Mouse (Mus musculus): ENCODE data around the gene Cdyl2. TPM values are rescaled to one million over a fixed set of nuclear protein-coding genes. Genes with fewer than 3 reads are reported as not detected.

Cdyl2 gene
- total RNA-seq, 2 experiments from 2014 or later = 0.45 TPM; not detected in 1

DNA sequence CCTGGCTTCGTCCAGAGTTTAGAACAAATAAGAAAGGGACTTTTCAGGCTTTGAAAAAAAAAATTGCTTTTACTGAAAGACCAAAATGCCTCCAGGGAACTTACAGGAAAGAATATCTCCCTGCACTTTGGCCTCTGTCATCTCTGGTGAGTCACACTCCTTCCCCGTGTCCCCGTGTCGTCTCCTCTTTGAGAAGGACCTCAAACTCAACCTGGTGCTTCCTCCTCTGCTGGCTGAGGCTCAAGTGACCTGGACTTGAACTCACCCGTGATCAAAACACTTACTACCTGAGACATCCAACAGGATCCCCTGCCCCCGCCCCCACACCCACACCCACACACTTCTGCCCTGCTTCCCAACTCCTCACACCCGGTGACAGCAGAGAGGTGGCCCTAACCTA, 103.8 kb downstream of the Cdyl2 start:
- ATAC-seq (replicated peaks; ENCODE audit: low FRiP score, poor library complexity, severe bottlenecking) = no peak

GRCm38 (mm10) chr8:116627854-116628479, 104.8 kb downstream of the Cdyl2 start:
- ATAC-seq (replicated peaks; ENCODE audit: low FRiP score, poor library complexity, severe bottlenecking) = no peak

DNA sequence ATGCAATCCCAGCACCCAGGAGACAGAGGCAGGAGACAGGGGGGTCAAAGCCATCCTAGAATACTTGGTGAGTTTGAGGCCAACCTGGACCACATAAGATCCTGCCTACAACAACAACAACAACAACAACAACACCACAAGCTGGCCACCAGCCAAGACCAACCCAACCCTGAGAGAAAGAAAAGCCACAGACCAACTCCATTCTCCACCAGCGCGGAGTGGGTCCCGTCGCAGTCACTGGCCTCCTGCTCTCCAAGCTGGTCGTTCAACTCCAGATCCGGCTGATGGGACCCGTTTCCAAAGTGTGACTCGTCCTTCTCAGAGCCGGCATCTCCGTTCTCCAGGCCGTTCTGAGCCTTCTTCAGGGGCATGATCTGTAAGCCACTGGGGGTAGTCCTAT, 109.2 kb downstream of the Cdyl2 start:
- ATAC-seq (replicated peaks; ENCODE audit: low FRiP score, poor library complexity, severe bottlenecking) = no peak

GRCm38 (mm10) chr8:116622326-116622725, 110.5 kb downstream of the Cdyl2 start:
- no peak for ATAC-seq (replicated peaks; ENCODE audit: low FRiP score, poor library complexity, severe bottlenecking)

DNA sequence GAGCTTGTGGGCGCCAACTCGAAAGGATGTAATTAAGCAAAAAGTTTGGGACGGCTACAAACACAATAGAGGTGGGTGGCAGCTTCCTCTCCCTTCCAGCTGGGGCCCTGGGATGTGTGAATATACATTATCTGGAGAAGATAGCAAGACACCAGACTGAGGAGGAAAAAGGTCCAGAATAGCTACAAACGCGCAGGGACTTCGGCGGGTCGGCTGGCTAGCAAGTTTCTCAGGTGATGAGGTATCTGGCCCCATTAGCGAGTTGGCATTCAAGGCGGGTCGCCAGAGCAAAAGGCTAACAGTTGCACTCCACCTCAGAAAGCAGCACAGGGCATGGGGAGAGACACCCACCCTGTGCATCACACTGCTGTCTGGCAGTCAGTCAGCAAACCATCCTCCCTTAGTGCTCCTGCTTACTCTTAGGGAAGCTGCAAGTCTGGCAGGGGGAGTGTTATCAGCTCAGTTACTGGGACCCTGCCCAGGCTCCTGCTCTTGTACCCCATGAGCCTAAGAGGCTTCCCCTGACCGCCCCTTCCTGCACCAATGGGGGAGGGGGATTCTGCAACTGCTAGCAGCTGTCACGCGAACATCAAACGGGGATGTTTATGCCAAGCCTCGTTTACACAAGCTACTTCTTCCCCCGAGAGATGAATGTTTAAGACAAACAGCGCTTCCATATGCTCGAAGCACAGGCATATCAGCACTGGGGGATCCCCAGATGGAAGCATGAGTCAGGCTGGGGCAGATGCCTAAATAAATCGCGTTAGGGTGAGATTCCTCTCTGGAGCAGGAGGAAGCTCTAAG, 111.4 kb downstream of the Cdyl2 start:
- no peak for ATAC-seq (replicated peaks; ENCODE audit: low FRiP score, poor library complexity, severe bottlenecking)

GRCm38 (mm10) chr8:116619686-116620320, 113.0 kb downstream of the Cdyl2 start:
- no peak for ATAC-seq (replicated peaks; ENCODE audit: low FRiP score, poor library complexity, severe bottlenecking)

- ATAC-seq (replicated peaks; ENCODE audit: low FRiP score, poor library complexity, severe bottlenecking) = no peak
These were observed 113.6 kb downstream of the Cdyl2 start for GRCm38 (mm10) chr8:116619221-116619620.

GRCm38 (mm10) chr8:116618797-116619196, 114.0 kb downstream of the Cdyl2 start:
- no peak for ATAC-seq (replicated peaks; ENCODE audit: low FRiP score, poor library complexity, severe bottlenecking)

DNA sequence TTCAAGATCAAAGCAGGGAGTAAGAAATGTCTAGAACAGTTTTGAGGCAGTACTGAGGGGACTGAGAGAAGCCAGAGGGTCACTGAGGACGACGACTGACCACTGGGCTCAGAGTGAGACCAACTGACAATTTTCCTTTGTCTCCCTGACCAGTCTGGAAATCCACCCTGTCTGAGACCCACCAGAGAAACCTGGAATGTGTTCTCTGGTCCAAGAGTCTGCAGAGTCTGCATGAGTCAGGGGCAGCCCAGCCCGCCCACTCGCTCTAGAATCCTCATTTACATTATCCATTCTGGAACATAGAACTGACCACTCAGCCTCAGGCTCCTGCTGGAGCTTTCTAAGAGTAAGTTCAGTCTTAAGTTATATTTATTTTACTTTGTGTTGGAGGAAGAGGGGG, 114.9 kb downstream of the Cdyl2 start:
- ATAC-seq (replicated peaks; ENCODE audit: low FRiP score, poor library complexity, severe bottlenecking) = no peak

DNA sequence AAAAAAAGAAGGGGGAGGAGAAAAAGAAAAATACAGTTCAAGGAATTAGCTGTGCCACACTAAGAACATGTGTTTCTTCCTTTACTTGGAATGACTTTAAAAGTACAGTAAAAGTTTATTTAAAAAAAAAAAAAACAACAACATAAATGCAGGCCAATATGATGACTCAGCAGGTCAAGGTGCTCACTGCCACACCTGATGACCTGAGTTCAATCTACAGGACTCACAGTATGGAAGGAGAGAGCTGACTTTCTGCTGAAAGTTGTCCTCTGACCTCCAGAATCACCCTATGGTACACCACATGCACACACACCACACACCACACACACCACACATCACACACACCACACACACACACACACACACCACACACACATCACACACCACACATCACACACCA, 116.4 kb downstream of the Cdyl2 start:
- ATAC-seq (replicated peaks; ENCODE audit: low FRiP score, poor library complexity, severe bottlenecking) = no peak

DNA sequence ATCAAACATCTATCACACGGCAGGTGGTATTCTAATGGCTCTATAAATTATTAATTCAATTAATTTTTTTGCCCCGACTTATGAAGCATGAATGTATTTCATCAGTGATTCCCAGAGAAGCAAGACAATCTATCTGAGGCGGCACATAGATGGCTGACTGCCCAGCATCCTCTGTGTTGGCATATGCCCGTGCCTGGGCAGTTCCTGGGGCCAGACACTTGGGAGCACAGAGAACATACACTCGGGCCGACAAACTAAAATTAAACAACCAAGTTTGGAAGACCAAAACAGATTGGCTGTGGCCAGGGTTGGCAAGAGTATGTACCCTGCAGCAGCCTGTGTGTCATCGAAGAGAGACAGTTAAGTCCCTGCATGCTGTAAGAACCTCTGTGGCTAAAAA, 117.9 kb downstream of the Cdyl2 start:
- no peak for ATAC-seq (replicated peaks; ENCODE audit: low FRiP score, poor library complexity, severe bottlenecking)

DNA sequence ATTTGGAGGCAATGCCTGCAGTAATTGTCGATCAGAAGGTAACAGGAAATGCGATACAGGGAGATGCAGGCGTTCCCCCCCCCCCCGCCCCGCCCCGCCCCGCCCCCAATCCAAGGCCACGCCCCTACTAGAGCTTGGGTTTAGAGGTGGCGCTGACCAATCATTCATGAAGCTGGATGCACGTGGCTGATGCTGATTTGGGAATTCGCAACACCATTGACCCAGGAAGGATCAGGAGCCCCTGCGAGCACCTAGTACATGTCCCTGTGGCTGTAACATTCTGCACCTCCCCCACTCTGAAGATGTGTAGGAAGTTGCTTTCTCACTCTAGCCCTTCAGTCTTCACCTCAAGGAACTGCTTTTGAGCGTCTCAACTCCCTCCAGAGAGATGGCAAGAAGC, 126.6 kb downstream of the Cdyl2 start:
- ATAC-seq (replicated peaks; ENCODE audit: low FRiP score, poor library complexity, severe bottlenecking) = no peak

- ATAC-seq (replicated peaks; ENCODE audit: low FRiP score, poor library complexity, severe bottlenecking) = no peak
These were observed 130.0 kb downstream of the Cdyl2 start for GRCm38 (mm10) chr8:116602806-116603205.

GRCm38 (mm10) chr8:116599728-116600127, 133.1 kb downstream of the Cdyl2 start:
- ATAC-seq (replicated peaks; ENCODE audit: low FRiP score, poor library complexity, severe bottlenecking) = no peak

DNA sequence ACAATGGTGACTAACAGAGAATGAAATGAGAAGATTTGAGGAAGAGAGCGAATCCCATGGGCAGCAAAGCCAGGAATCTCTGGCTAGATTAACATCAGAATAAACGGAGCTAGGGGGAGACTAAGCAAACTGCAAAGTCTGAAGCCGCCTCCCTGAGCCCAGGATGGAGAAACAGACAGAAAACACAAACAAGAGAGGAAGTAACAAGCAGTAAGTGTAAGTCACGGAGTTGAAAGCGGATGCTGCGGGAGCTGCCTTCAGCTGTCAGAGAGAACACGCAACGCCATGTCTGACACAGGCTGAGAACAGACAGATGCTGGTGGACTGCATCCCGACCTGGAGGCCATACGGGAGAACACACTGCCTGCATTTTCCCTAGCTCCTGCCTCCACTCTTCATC, 141.6 kb downstream of the Cdyl2 start:
- no peak for ATAC-seq (replicated peaks; ENCODE audit: low FRiP score, poor library complexity, severe bottlenecking)

- ATAC-seq (replicated peaks; ENCODE audit: low FRiP score, poor library complexity, severe bottlenecking) = no peak
These were observed 142.2 kb downstream of the Cdyl2 start for GRCm38 (mm10) chr8:116590546-116590945.

GRCm38 (mm10) chr8:116590106-116590505, 142.7 kb downstream of the Cdyl2 start:
- ATAC-seq (replicated peaks; ENCODE audit: low FRiP score, poor library complexity, severe bottlenecking) = no peak

- ATAC-seq (replicated peaks; ENCODE audit: low FRiP score, poor library complexity, severe bottlenecking) = no peak
These were observed 144.9 kb downstream of the Cdyl2 start for GRCm38 (mm10) chr8:116587616-116588468.

GRCm38 (mm10) chr8:116581318-116582019, 151.3 kb downstream of the Cdyl2 start:
- ATAC-seq (replicated peaks; ENCODE audit: low FRiP score, poor library complexity, severe bottlenecking) = no peak

DNA sequence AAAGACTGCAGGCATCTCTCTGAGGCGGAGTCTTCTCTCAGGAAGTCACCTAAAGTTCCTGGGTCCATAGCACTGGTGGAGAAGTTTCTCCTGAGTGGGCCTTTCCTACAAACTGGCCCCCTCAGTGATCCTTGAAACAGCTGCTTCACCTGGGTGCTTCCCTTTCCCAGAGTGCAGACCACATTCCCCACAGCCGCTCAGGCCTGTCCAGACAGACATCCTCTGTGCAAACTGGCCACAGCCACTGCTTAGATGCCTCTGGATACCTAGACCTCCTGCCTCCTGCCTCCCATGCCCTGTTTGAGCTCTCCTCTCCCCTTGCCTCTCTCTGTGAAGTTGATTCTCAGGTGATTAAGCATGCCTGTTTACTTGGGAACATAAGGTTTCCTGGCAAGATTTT, 156.1 kb downstream of the Cdyl2 start:
- ATAC-seq (replicated peaks; ENCODE audit: low FRiP score, poor library complexity, severe bottlenecking) = no peak
